Mouse (Mus musculus) forebrain, embryonic 11.5 days (tissue): ENCODE measurements around the gene Akap6. TPM values are rescaled to one million over a fixed set of nuclear protein-coding genes. Genes with fewer than 3 reads are reported as not detected.

Source experiments
- ATAC-seq: fragments of 200-750 bp; cut with Nextera tagmentation; replicated peaks from 2 replicates; pipeline ENCODE4 v1.8.0; 2017; ENCODE audit warnings: moderate TSS enrichment; ENCODE audit not compliant: low FRiP score
- DNase-seq: peaks from one replicate; pipeline ENCODE4 v3.0.0-alpha.2; 2017; ENCODE audit warnings: low spot score
- H3K27ac ChIP-seq: fragments of 300-500 bp; sonication (generic); 2 replicates; pipeline ENCODE4 v1.5.1; 2014; ENCODE audit warnings: low read depth, low read length
- H3K27me3 ChIP-seq: fragments of 300-500 bp; sonication (generic); 2 replicates; pipeline ENCODE4 v1.6.1; 2014; ENCODE audit warnings: mild to moderate bottlenecking, low read length, mixed read lengths; ENCODE audit not compliant: control insufficient read depth, insufficient read depth
- H3K36me3 ChIP-seq: fragments of 300-500 bp; sonication (generic); 2 replicates; pipeline ENCODE4 v1.6.1; 2014; ENCODE audit warnings: mild to moderate bottlenecking, low read length, moderate library complexity, mixed read lengths; ENCODE audit not compliant: control insufficient read depth, insufficient read depth
- H3K4me1 ChIP-seq: fragments of 300-500 bp; sonication (generic); replicated peaks from 2 replicates; pipeline ENCODE4 v1.6.1; 2014; ENCODE audit warnings: low read length, mixed read lengths; ENCODE audit not compliant: control insufficient read depth, insufficient read depth
- H3K4me2 ChIP-seq: fragments of 300-500 bp; sonication (generic); 2 replicates; pipeline ENCODE4 v1.6.1; 2014; ENCODE audit warnings: low read depth, mild to moderate bottlenecking, low read length, moderate library complexity, mixed read lengths; ENCODE audit not compliant: severe bottlenecking
- H3K4me3 ChIP-seq: fragments of 300-500 bp; sonication (generic); 2 replicates; pipeline ENCODE4 v1.5.1; 2014; ENCODE audit warnings: low read depth, low read length
- H3K9ac ChIP-seq: fragments of 300-500 bp; sonication (generic); 2 replicates; pipeline ENCODE4 v1.6.1; 2014; ENCODE audit warnings: low read length
- H3K9me3 ChIP-seq: fragments of 300-500 bp; sonication (generic); 2 replicates; pipeline ENCODE4 v1.6.1; 2016; ENCODE audit warnings: low read length, mixed read lengths; ENCODE audit not compliant: control insufficient read depth
- WGBS: fragments of 180-500 bp; shearing (Covaris S2); extraction: QIAGEN DNeasy Blood & Tissue Kit; methylation state at CpG from one replicate; pipeline ENCODE4 v1.1.7; 2014; 5-methylcytosine and 5-hydroxymethylcytosine counted together
- polyA plus RNA-seq: library from polyadenylated mRNA; unstranded; fragments of >200 nt; fragmentation: Nextera tagmentation; extraction: Ambion mirVana; gene quantifications from 2 replicates; pipeline ENCODE4 v1.2.1, GENCODE M21; 2014

The Akap6 gene
- polyA plus RNA-seq, 1 experiment from 2014 or later, result 13.2 TPM

DNA sequence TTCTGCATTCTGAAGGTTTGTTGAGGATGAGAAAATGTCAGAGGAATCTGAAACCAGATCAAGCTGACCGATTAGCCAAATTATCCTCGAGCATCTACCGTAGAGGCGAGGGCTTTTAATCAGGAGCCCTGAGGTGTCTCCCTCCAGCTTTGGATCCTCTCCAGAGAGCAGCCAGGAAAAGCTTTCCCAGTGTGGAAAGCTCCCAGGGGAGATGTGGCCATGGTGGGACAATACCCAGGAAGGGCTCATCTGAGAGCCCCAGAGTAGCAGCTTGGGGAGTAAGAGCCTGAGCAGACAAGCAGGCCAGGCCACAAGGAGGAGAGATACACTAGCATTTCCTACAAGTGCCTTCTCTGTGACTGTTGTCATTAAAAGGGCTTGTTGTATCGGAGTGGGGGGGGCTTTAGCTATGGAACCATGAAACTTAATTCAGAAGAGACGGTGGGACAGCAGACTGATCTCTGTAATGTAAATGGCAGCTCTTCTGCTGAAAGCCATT lies 135.6 kb downstream of the Akap6 start:
- 32% methylated on average over 6 of the region's 6 CpGs for WGBS
- Histone ChIP-seq H3K9me3 (no peaks in the 10 kb centered on the region), H3K36me3 (no peaks in the 10 kb centered on the region), H3K4me2 (no peak overlapping the region; the same call in 1 of the 2 replicates), H3K27ac (peak overlapping the region; percentile 66), H3K4me1 (peaks cover 23% of the 10 kb centered on the region; the same call in 1 of the 2 replicates), H3K27me3 (no peaks in the 10 kb centered on the region), H3K4me3 (no peak overlapping the region), H3K9ac (no peak overlapping the region; the same call in 1 of the 2 replicates)
- ATAC-seq (0 out of 2 replicates have a peak, but pooled peaks have one; percentile 2), DNase-seq (peak; percentile 54)

DNA sequence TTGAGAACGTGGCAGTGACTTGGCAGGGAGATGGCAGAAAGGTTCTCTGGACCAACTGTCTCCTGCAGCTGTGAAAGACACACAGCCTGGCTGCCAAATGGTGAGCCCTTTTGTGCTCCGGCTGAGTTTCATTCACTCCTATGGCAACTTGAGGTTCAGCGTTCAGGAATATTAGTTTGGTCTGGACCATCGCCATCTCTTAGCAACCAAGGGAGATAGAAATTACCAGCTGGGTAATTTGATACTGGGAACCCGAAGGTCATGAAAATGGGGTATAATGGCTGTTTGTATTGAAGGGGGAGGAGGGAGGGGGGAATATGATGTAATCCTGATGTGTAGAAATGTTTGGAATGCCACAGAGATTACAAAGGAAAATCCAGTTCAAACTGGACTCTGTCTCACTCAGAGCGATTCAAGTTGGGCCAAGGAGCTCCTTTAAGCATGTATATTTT lies 136.1 kb downstream of the Akap6 start:
- Histone ChIP-seq H3K27ac (peak overlapping the region; percentile 66; the same call in 1 of the 2 replicates), H3K4me3 (no peak overlapping the region), H3K4me1 (peaks cover 23% of the 10 kb centered on the region; the same call in 1 of the 2 replicates), H3K36me3 (no peaks in the 10 kb centered on the region), H3K9ac (no peak overlapping the region), H3K4me2 (no peak overlapping the region; the same call in 1 of the 2 replicates), H3K27me3 (no peaks in the 10 kb centered on the region), H3K9me3 (no peaks in the 10 kb centered on the region)
- 8% methylated on average over 6 of the region's 6 CpGs for WGBS
- ATAC-seq (peak; percentile 74), DNase-seq (peak; percentile 67)

DNA sequence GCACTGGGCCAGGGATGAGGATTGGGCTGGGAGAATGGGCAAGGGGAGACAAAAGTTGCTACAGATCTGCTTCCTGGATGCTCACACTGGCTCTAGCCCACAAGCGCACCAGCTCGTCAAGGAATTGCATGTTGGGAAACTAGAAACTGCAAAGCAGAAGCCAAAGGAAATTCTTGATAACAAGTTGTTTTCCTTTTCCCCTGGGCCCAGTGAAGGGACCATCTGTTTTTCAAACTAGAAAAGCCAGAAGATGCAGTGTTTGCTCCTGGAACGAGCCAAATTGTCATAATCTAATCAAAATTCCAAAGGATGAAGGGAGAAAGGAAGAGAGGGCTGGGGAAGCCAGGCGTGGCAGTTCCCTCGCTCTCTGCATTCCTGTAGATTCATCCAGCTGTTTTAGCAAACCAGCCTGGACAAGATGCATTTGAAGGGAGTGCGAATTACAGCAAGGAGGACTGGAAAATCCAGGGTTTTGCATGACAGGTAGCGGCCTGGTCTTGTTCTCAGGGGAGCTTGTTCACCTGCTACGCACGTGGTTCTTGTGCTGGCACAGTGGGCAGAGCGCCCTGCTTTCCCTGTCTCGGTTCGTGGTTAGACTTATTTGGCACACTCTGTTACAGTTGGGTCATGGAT lies 136.8 kb downstream of the Akap6 start:
- no peak overlapping the region for H3K4me2 ChIP-seq
- no peaks in the 10 kb centered on the region for H3K9me3 ChIP-seq
- WGBS, result 61% methylated on average over 12 of the region's 12 CpGs
- DNase-seq (no peak), ATAC-seq (no peak)
- H3K4me1 ChIP-seq, result peaks cover 23% of the 10 kb centered on the region; the same call in 1 of the 2 replicates
- H3K27me3 ChIP-seq, result no peaks in the 10 kb centered on the region
- H3K4me3 ChIP-seq, result no peak overlapping the region
- no peaks in the 10 kb centered on the region for H3K36me3 ChIP-seq
- 0 out of 2 replicates have a peak overlapping the region, but pooled peaks have one; percentile 18 for H3K9ac ChIP-seq
- peak overlapping the region; percentile 66 for H3K27ac ChIP-seq

DNA sequence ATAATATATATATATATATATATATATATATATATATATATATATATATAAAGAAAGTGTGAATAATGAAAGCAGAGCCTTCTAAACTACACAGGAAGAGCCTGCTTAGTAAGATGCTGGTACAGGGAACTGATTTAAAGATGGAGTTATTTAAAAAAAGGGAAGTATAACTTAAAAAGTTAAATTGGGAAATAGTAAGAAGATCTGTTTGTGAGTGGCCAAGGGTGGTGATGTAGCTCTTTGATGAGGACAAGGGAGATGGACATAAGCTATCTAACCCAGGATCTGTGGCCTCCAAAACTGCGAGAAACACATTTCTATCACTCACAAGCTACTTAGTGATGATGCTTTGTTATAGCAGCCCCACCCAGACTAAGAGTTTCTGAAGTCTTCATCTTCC lies 146.8 kb downstream of the Akap6 start:
- H3K4me3 ChIP-seq, result no peak overlapping the region
- no peak for DNase-seq

DNA sequence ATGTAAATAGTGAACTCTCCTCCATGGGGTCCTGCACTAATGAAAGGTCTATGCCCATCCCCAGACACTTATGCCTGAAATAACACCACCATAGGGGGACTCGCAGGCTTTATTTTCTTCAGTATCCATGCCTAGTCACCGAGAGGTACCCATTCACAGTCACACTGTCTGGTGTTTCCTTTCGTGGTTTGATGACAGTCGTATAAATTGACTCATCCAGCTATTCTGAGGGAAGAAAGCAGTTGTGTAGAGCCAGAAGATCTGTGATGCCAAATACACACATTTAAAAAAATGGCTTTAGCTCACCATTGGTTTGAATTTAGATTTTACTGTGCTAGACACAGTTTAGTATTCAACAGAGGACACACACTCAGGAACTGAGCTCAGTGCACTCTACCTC lies 147.8 kb downstream of the Akap6 start:
- no peak overlapping the region for H3K27ac ChIP-seq
- H3K4me3 ChIP-seq, result no peak overlapping the region
- H3K4me2 ChIP-seq, result no peak overlapping the region
- no peak for DNase-seq
- ATAC-seq, result no peak
- peaks cover 4% of the 10 kb centered on the region; the same call in 1 of the 2 replicates for H3K4me1 ChIP-seq
- H3K9ac ChIP-seq, result no peak overlapping the region
- 89% methylated on average over 4 of the region's 4 CpGs for WGBS
- no peaks in the 10 kb centered on the region for H3K36me3 ChIP-seq
- H3K27me3 ChIP-seq, result no peaks in the 10 kb centered on the region
- H3K9me3 ChIP-seq, result no peaks in the 10 kb centered on the region

More for the DNA sequence above, 146.8 kb downstream of the Akap6 start:
- H3K9ac ChIP-seq, result no peak overlapping the region
- no peaks in the 10 kb centered on the region for H3K9me3 ChIP-seq
- ATAC-seq, result no peak
- H3K27me3 ChIP-seq, result no peaks in the 10 kb centered on the region
- H3K36me3 ChIP-seq, result no peaks in the 10 kb centered on the region
- no peak overlapping the region for H3K27ac ChIP-seq
- WGBS, result 80% methylated on average over 1 of the region's 1 CpGs
- H3K4me1 ChIP-seq, result peaks cover 4% of the 10 kb centered on the region; the same call in 1 of the 2 replicates
- H3K4me2 ChIP-seq, result no peak overlapping the region

DNA sequence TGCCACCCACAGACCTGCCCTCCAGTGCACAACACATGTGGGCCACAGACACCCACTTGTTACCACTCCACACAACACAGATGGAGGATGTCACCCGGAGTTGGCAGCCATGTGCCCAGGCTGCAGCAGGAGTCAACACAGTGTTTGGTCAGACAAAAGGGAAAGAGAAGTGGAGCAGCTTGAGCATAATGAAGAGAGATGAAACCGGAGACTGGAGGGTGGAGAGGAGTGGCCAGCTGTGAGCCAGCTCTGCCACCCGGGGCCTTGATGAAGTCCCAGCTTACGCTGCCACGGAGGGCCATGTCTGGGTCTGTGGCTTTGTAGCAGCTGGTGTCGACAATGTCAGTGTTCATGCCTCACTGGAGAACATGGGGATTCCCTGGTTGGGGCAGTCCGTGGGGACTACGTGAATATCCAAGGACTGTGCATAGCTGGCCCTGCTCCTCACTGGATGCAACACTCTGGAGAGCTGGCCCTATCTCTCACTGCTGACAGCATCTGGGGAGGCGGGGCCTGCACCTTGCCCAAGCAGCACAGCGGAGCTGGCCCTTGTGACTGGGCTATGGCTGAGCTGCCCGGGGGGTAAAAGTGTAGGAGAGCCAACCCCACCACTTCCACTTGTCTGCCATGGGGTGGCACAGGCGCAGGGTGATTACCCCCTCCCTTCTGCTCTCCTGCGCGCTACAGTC lies 148.8 kb downstream of the Akap6 start:
- Histone ChIP-seq H3K27ac (no peak overlapping the region), H3K4me2 (no peak overlapping the region), H3K4me3 (no peak overlapping the region), H3K27me3 (no peaks in the 10 kb centered on the region), H3K36me3 (no peaks in the 10 kb centered on the region), H3K9me3 (no peaks in the 10 kb centered on the region), H3K9ac (no peak overlapping the region), H3K4me1 (peaks cover 4% of the 10 kb centered on the region; the same call in 1 of the 2 replicates)
- ATAC-seq (peak; percentile 61), DNase-seq (peak; percentile 54)
- WGBS, result 65% methylated on average over 14 of the region's 14 CpGs

DNA sequence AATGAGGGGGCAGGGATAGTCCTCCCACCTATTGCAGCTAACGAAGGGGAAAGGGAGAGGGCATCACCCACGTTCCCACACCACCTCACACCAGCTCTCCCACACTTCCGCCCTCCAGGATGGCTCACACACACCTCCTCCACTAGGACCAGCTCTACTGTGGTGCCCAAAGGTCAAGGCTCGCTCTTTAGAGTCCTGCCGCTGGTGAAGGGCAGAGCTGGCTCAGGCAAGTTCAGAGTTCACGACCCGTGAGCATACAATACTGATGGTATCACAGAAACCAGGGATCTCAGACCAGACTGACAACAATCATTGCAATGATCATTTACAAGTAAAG lies 149.3 kb downstream of the Akap6 start:
- DNase-seq (no peak), ATAC-seq (no peak)
- H3K27me3 ChIP-seq, result no peaks in the 10 kb centered on the region
- peaks cover 4% of the 10 kb centered on the region; the same call in 1 of the 2 replicates for H3K4me1 ChIP-seq
- no peak overlapping the region for H3K9ac ChIP-seq
- H3K36me3 ChIP-seq, result no peaks in the 10 kb centered on the region
- no peaks in the 10 kb centered on the region for H3K9me3 ChIP-seq
- H3K4me3 ChIP-seq, result no peak overlapping the region
- 66% methylated on average over 7 of the region's 7 CpGs for WGBS
- H3K4me2 ChIP-seq, result no peak overlapping the region
- H3K27ac ChIP-seq, result no peak overlapping the region

DNA sequence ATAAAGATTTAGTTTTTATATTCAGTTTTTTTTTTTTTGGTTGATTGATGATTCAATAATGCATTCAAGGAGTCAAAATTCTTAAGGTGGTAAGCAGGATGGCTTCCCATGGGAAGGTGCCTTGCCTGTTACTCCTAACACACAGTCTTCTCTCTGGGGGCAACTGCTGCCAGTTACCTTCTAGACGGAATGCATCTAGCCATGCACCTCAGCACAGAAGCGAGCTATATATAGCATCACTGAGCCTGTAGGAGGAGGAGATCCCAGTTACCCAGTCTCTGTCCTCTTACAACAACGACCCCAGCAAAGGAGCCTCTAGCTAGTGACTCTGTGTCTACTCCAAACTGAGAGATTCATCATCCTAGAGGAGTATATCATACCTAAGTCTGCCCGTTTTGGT lies 150.1 kb downstream of the Akap6 start:
- Histone ChIP-seq H3K9ac (no peak overlapping the region), H3K27ac (no peak overlapping the region), H3K36me3 (no peaks in the 10 kb centered on the region), H3K27me3 (no peaks in the 10 kb centered on the region), H3K9me3 (no peaks in the 10 kb centered on the region), H3K4me1 (peaks cover 4% of the 10 kb centered on the region; the same call in 1 of the 2 replicates), H3K4me3 (no peak overlapping the region), H3K4me2 (no peak overlapping the region)
- WGBS, result 83% methylated on average over 4 of the region's 4 CpGs
- ATAC-seq, result no peak
- DNase-seq, result no peak
